ENCODE assay signal across 8 mouse cellular contexts in the genomic region with DNA sequence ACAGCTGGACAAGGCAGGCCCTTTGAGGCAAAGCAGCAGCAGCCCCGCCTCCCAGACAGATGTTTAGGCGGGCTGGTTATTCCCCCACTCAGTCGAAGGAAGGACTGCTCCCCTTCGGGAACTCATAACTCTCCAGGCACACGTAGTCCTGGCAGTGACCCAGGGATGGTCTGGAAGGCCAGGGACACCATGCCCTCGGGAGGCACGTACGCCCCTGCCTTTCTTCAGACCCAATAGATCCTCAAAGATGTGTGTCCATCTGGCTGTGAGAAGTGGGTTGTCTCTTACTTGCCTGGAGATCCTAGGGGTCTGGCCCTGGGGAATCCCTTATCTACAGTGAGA. TPM values are rescaled to one million over a fixed set of nuclear protein-coding genes. Genes with fewer than 3 reads are reported as not detected.
DNase-seq lines count a peak whose midpoint lies in the region; ATAC-seq and TF ChIP-seq lines count a peak whose summit lies in the region.

No protein-coding gene starts in this region.

- H3K36me3 ChIP-seq in heart, adult 2 months (ENCODE audit: control insufficient read depth, insufficient read depth, low read length) = no peaks in the 10 kb centered on the region
- no peaks in the 10 kb centered on the region for H3K36me3 ChIP-seq in thymus, adult 2 months (ENCODE audit: control insufficient read depth, insufficient read depth, low read length)
- H3K36me3 ChIP-seq in liver, embryonic 13.5 days = peaks cover 30% of the 10 kb centered on the region

- 3% methylated on average over 8 of the region's 8 CpGs for WGBS in heart, adult 2 months
- WGBS in thymus, adult 2 months = 20% methylated on average over 8 of the region's 8 CpGs
- 14% methylated on average over 8 of the region's 8 CpGs for WGBS in liver, embryonic 13.5 days (ENCODE audit: insufficient replicate concordance)

- H3K4me2 ChIP-seq in liver, embryonic 13.5 days = peak overlapping the region; percentile 99

- no peaks in the 10 kb centered on the region; the same call in 1 of the 2 replicates for H3K9me3 ChIP-seq in liver, embryonic 13.5 days (replicated peaks)

- TF ChIP-seq CTCF in heart, adult 2 months (IDR thresholded peaks at IDR 0.05) = no peak
- no peak for TF ChIP-seq CTCF in thymus, adult 2 months (IDR thresholded peaks at IDR 0.05; ENCODE audit: borderline replicate concordance, control insufficient read depth, extremely low read depth, insufficient read depth, low read length, poor library complexity)

- no peak for ATAC-seq in liver, embryonic 13.5 days (ENCODE audit: low read depth)

- no peak for DNase-seq in heart, adult 2 months
- no peak for DNase-seq in heart, adult 9 months (ENCODE audit: low spot score in 2 of 2)
- no peak for DNase-seq in thymus, adult 2 months
- DNase-seq in thymus, adult 18-20 months = no peak
- no peak for DNase-seq in liver, embryonic 13.5 days
- DNase-seq in embryo, embryonic 10.5 days (ENCODE audit: low spot score) = no peak
- DNase-seq in adipocyte (ENCODE audit: low spot score) = no peak
- no peak for DNase-seq in urinary bladder, adult 18-20 months (ENCODE audit: low spot score in 2 of 2)

- peak overlapping the region; percentile 52 for H3K4me3 ChIP-seq in heart, adult 2 months
- peak overlapping the region; percentile 24 for H3K4me3 ChIP-seq in thymus, adult 2 months (ENCODE audit: control insufficient read depth, insufficient read depth, low read length)
- peak overlapping the region; percentile 50 for H3K4me3 ChIP-seq in liver, embryonic 13.5 days (replicated peaks)

- peak overlapping the region; percentile 58; the same call in 1 of the 2 replicates for H3K27ac ChIP-seq in heart, adult 2 months
- H3K27ac ChIP-seq in thymus, adult 2 months (ENCODE audit: control insufficient read depth, insufficient read depth, low read length) = no peak overlapping the region
- H3K27ac ChIP-seq in liver, embryonic 13.5 days = peak overlapping the region; percentile 88

- peaks cover 7% of the 10 kb centered on the region for H3K4me1 ChIP-seq in heart, adult 2 months (ENCODE audit: control insufficient read depth, insufficient read depth, low read length)
- H3K4me1 ChIP-seq in thymus, adult 2 months (replicated peaks; ENCODE audit: control insufficient read depth, insufficient read depth, low read length) = peaks cover 14% of the 10 kb centered on the region
- H3K4me1 ChIP-seq in liver, embryonic 13.5 days (replicated peaks) = peaks cover 59% of the 10 kb centered on the region

- intact Hi-C loops in heart, adult 2 months (cut with DNase I) = no loop called here

- H3K79me2 ChIP-seq in heart, adult 2 months (replicated peaks; ENCODE audit: control insufficient read depth, insufficient read depth, low read length) = no peaks in the 10 kb centered on the region

- peak overlapping the region; percentile 60 for H3K9ac ChIP-seq in heart, adult 2 months (ENCODE audit: low read depth, low read length)
- H3K9ac ChIP-seq in liver, embryonic 13.5 days = peak overlapping the region; percentile 74

- no peak for TF ChIP-seq EP300 in heart, adult 2 months (IDR thresholded peaks at IDR 0.05; ENCODE audit: insufficient read depth, low read depth, low read length)

- H3K27me3 ChIP-seq in heart, adult 2 months (ENCODE audit: control insufficient read depth, insufficient read depth, low read length) = no peaks in the 10 kb centered on the region
- no peaks in the 10 kb centered on the region for H3K27me3 ChIP-seq in thymus, adult 2 months (ENCODE audit: control insufficient read depth, insufficient read depth, low read length)
- no peaks in the 10 kb centered on the region for H3K27me3 ChIP-seq in liver, embryonic 13.5 days

- TF ChIP-seq POLR2A in heart, adult 2 months (IDR thresholded peaks at IDR 0.05; ENCODE audit: insufficient read depth, low read depth, low read length) = no peak
- TF ChIP-seq POLR2A in thymus, adult 2 months (IDR thresholded peaks at IDR 0.05; ENCODE audit: control insufficient read depth, extremely low read depth, insufficient read depth, low read length, poor library complexity) = no peak

RNA-seq across cellular contexts. Expression of gene Rassf7, which starts 6.4 kb away (rescaled TPM):
- total RNA-seq in heart, adult 2 months (2021) = under 1 TPM; 0.25 to 0.42 TPM
- polyA plus RNA-seq in heart, adult 2 months (2012; rRNA removed) = 2.2 and 3.3 TPM in 2 replicates
- polyA plus RNA-seq in thymus, adult 2 months (2012; rRNA removed) = 29.8 TPM in 2 replicates
- 23.9 and 26.7 TPM in 2 replicates for polyA plus RNA-seq in liver, embryonic 13.5 days (2015; fragmentation: Nextera tagmentation; extraction: Ambion mirVana)

RNA-seq across cellular contexts. Expression of gene Phrf1, which starts 6.5 kb away (rescaled TPM):
- total RNA-seq in heart, adult 2 months (2021) = 10 to 100 TPM; 26.8 to 32.1 TPM
- polyA plus RNA-seq in heart, adult 2 months (2012; rRNA removed) = 8.9 and 10.2 TPM in 2 replicates
- polyA plus RNA-seq in thymus, adult 2 months (2012; rRNA removed) = 64.1 and 80.2 TPM in 2 replicates
- polyA plus RNA-seq in liver, embryonic 13.5 days (2015; fragmentation: Nextera tagmentation; extraction: Ambion mirVana) = 32.6 and 34.9 TPM in 2 replicates

RNA-seq across cellular contexts. Expression of gene Lmntd2, which starts 8.2 kb away (rescaled TPM):
- total RNA-seq in heart, adult 2 months (2021) = not detected
- polyA plus RNA-seq in heart, adult 2 months (2012; rRNA removed) = 0.18 and 0.20 TPM in 2 replicates
- 4.6 and 5.5 TPM in 2 replicates for polyA plus RNA-seq in thymus, adult 2 months (2012; rRNA removed)
- 0.59 and 0.71 TPM in 2 replicates for polyA plus RNA-seq in liver, embryonic 13.5 days (2015; fragmentation: Nextera tagmentation; extraction: Ambion mirVana)

RNA-seq across cellular contexts. Expression of gene Lrrc56, which starts 28.1 kb away (rescaled TPM):
- total RNA-seq in heart, adult 2 months (2021) = 1 to 10 TPM; 2.3 to 3.1 TPM
- polyA plus RNA-seq in heart, adult 2 months (2012; rRNA removed) = 4.6 and 4.9 TPM in 2 replicates
- polyA plus RNA-seq in thymus, adult 2 months (2012; rRNA removed) = 7.1 and 7.4 TPM in 2 replicates
- 12.2 and 15.5 TPM in 2 replicates for polyA plus RNA-seq in liver, embryonic 13.5 days (2015; fragmentation: Nextera tagmentation; extraction: Ambion mirVana)

RNA-seq across cellular contexts. Expression of gene Hras, which starts 28.3 kb away (rescaled TPM):
- total RNA-seq in heart, adult 2 months (2021) = 100 to 1,000 TPM in 1 of 2 experiments, 10 to 100 TPM in 1; 90.8 to 105 TPM
- polyA plus RNA-seq in heart, adult 2 months (2012; rRNA removed) = 63.7 and 79.9 TPM in 2 replicates
- polyA plus RNA-seq in thymus, adult 2 months (2012; rRNA removed) = 65.6 and 77.9 TPM in 2 replicates
- polyA plus RNA-seq in liver, embryonic 13.5 days (2015; fragmentation: Nextera tagmentation; extraction: Ambion mirVana) = 91.5 and 104 TPM in 2 replicates
